Mouse (Mus musculus) CH12.LX (cell line): ENCODE measurements around the gene Prdm10. TPM values are rescaled to one million over a fixed set of nuclear protein-coding genes. Genes with fewer than 3 reads are reported as not detected.

ENCODE experiments used
- DNase-seq: peaks from one replicate; pipeline ENCODE4 v3.0.0-alpha.2; 2013; ENCODE audit errors: extremely low read depth
- H3K27ac ChIP-seq: 2 replicates; pipeline ENCODE4 v1.5.1; 2012; ENCODE audit warnings: low read depth, mild to moderate bottlenecking, control low read depth, moderate library complexity; ENCODE audit not compliant: insufficient read depth
- H3K27me3 ChIP-seq: replicated peaks from 2 replicates; pipeline ENCODE3; 2012; ENCODE audit warnings: inconsistent platforms
- H3K36me3 ChIP-seq, 2 experiments: replicated peaks in 1 of 2; 2 replicates each; pipeline versions ENCODE3 to v1.6.1; 2012; ENCODE audit warnings: inconsistent platforms in 1 of 2, low read length in 1 of 2, mild to moderate bottlenecking in 1 of 2, mixed read lengths in 1 of 2, moderate library complexity in 1 of 2; ENCODE audit not compliant: control insufficient read depth in 1 of 2, insufficient read depth in 1 of 2
- H3K4me1 ChIP-seq, 2 experiments: 2 replicates each; pipeline ENCODE4 v1.6.1; 2012; ENCODE audit warnings: inconsistent platforms in 1 of 2, moderate library complexity in 1 of 2; ENCODE audit not compliant: insufficient read depth in 2 of 2, control insufficient read depth in 1 of 2
- H3K4me2 ChIP-seq: 2 replicates; pipeline ENCODE4 v1.6.1; 2012; ENCODE audit warnings: low read depth, mild to moderate bottlenecking, control low read depth; ENCODE audit not compliant: poor library complexity, insufficient read depth, severe bottlenecking
- H3K4me3 ChIP-seq, 3 experiments: fragments of 150-350 bp in 1 of 3; sonication (generic) in 1 of 3; replicated peaks in 1 of 3; 2 replicates each; pipeline versions ENCODE3 to v1.5.1; 2011 to 2012; ENCODE audit warnings: low read depth in 2 of 3, low read length in 2 of 3, mild to moderate bottlenecking in 2 of 3, moderate library complexity in 2 of 3, control low read depth in 1 of 3, improper control_type of control experiment in 1 of 3, inconsistent platforms in 1 of 3, mixed read lengths in 1 of 3; ENCODE audit not compliant: poor library complexity in 1 of 3
- H3K79me2 ChIP-seq: replicated peaks from 2 replicates; pipeline ENCODE4 v1.6.1; 2012; ENCODE audit warnings: mild to moderate bottlenecking, moderate library complexity; ENCODE audit not compliant: control insufficient read depth, poor library complexity, insufficient read depth, severe bottlenecking; ENCODE audit errors: extremely low read depth
- H3K9ac ChIP-seq: 2 replicates; pipeline ENCODE4 v1.6.1; 2012; ENCODE audit warnings: low read depth, mild to moderate bottlenecking, control low read depth, moderate library complexity; ENCODE audit not compliant: insufficient read depth
- H3K9me3 ChIP-seq: replicated peaks from 2 replicates; pipeline ENCODE3; 2012; ENCODE audit warnings: low read length, inconsistent platforms, mixed read lengths
- CTCF ChIP-seq, 2 experiments: IDR thresholded peaks in 1 of 2; conservative IDR thresholded peaks in 1 of 2; 2 replicates each; pipeline ENCODE4 v1.5.1; 2011 to 2012; ENCODE audit warnings: low read depth in 2 of 2, low read length in 2 of 2, improper control_type of control experiment in 1 of 2, inconsistent platforms in 1 of 2, mild to moderate bottlenecking in 1 of 2, moderate library complexity in 1 of 2
- E2F4 ChIP-seq: IDR thresholded peaks from 2 replicates; pipeline ENCODE4 v1.6.1; 2011; ENCODE audit warnings: low read depth, low read length, improper control_type of control experiment; ENCODE audit not compliant: insufficient replicate concordance
- GABPA ChIP-seq: IDR thresholded peaks from 2 replicates; pipeline ENCODE4 v1.6.1; 2012; ENCODE audit warnings: low read depth, low read length, improper control_type of control experiment, inconsistent platforms; ENCODE audit not compliant: insufficient replicate concordance
- HCFC1 ChIP-seq: IDR thresholded peaks from 2 replicates; pipeline ENCODE4 v1.6.1; 2012; ENCODE audit warnings: low read depth, mild to moderate bottlenecking, inconsistent platforms, low read length, improper control_type of control experiment
- IRF4 ChIP-seq: IDR thresholded peaks from 2 replicates; pipeline ENCODE4 v1.6.1; 2014; ENCODE audit warnings: low read depth, mild to moderate bottlenecking, inconsistent platforms, low read length, improper control_type of control experiment
- JUN ChIP-seq: IDR thresholded peaks from 2 replicates; pipeline ENCODE4 v1.6.1; 2011; ENCODE audit warnings: low read depth, mild to moderate bottlenecking, low read length, improper control_type of control experiment, moderate library complexity; ENCODE audit not compliant: insufficient read depth
- MAX ChIP-seq: IDR thresholded peaks from 2 replicates; pipeline ENCODE4 v1.6.1; 2011; ENCODE audit warnings: low read length, improper control_type of control experiment
- MAZ ChIP-seq: IDR thresholded peaks from 2 replicates; pipeline ENCODE4 v1.6.1; 2012; ENCODE audit warnings: low read depth, mild to moderate bottlenecking, inconsistent platforms, low read length, improper control_type of control experiment, moderate library complexity
- MEF2A ChIP-seq: IDR thresholded peaks from 2 replicates; pipeline ENCODE4 v1.6.1; 2014; ENCODE audit warnings: low read depth, mild to moderate bottlenecking, inconsistent platforms, low read length, improper control_type of control experiment, borderline replicate concordance
- NRF1 ChIP-seq: IDR thresholded peaks from 2 replicates; pipeline ENCODE4 v1.6.1; 2014; ENCODE audit warnings: low read depth, mild to moderate bottlenecking, inconsistent platforms, low read length, improper control_type of control experiment, moderate library complexity
- PAX5 ChIP-seq: IDR thresholded peaks from 2 replicates; pipeline ENCODE4 v1.6.1; 2012; ENCODE audit warnings: low read length, inconsistent platforms, mixed read lengths
- POLR2AphosphoS2 ChIP-seq: IDR thresholded peaks from 2 replicates; pipeline ENCODE4 v1.6.1; 2011; ENCODE audit warnings: low read depth, low read length, improper control_type of control experiment
- RAD21 ChIP-seq: IDR thresholded peaks from 2 replicates; pipeline ENCODE4 v1.6.1; 2011; ENCODE audit warnings: low read depth, mild to moderate bottlenecking, low read length, improper control_type of control experiment, moderate library complexity
- SIN3A ChIP-seq: IDR thresholded peaks from 2 replicates; pipeline ENCODE4 v1.6.1; 2012; ENCODE audit warnings: low read length, improper control_type of control experiment, inconsistent platforms
- UBTF ChIP-seq: IDR thresholded peaks from 2 replicates; pipeline ENCODE4 v1.6.1; 2012; ENCODE audit warnings: low read depth, mild to moderate bottlenecking, inconsistent platforms, low read length, improper control_type of control experiment, moderate library complexity
- ZC3H11A ChIP-seq: IDR thresholded peaks from 2 replicates; pipeline ENCODE4 v1.6.1; 2012; ENCODE audit warnings: low read depth, mild to moderate bottlenecking, inconsistent platforms, low read length, improper control_type of control experiment
- ZKSCAN1 ChIP-seq: IDR thresholded peaks from 2 replicates; pipeline ENCODE4 v1.6.1; 2012; ENCODE audit warnings: low read depth, inconsistent platforms, low read length, improper control_type of control experiment, borderline replicate concordance
- ZMIZ1 ChIP-seq: IDR thresholded peaks from 2 replicates; pipeline ENCODE4 v1.6.1; 2012; ENCODE audit warnings: low read depth, mild to moderate bottlenecking, inconsistent platforms, low read length, improper control_type of control experiment
- ZNF384 ChIP-seq: IDR thresholded peaks from 2 replicates; pipeline ENCODE4 v1.6.1; 2012; ENCODE audit warnings: low read depth, low read length, improper control_type of control experiment, inconsistent platforms
- dilution Hi-C: fragments of 300-500 bp; cut with MboI; formaldehyde crosslinking; loops from 2 replicates; pipeline ENCODE4 v1.14.3; 2020; ENCODE audit warnings: low sequenced_read_pairs; ENCODE audit not compliant: extremely low pct_unique_long_range_greater_than_20kb, extremely low pct_ligation_motif_present
- in situ Hi-C: fragments of 300-500 bp; cut with MboI; formaldehyde crosslinking; loops from 3 replicates; pipeline ENCODE4 v1.14.3; 2019; ENCODE audit warnings: low sequenced_read_pairs, low pct_ligation_motif_present, low pct_unique_long_range_greater_than_20kb, mixed read lengths
- polyA plus RNA-seq: library from polyadenylated mRNA; unstranded; fragments of >175 nt; gene quantifications from 2 replicates; pipeline ENCODE4 v1.2.1, GENCODE M21; 2012; ENCODE audit warnings: low read depth; ENCODE audit not compliant: insufficient read length
- total RNA-seq, 2 experiments: library from RNA; depleted of rRNA; stranded (reverse); fragments of 300-350 nt in 1 of 2; fragments of >200 nt in 1 of 2; gene quantifications; 2 replicates each; pipeline ENCODE4 v1.2.3; 2012 to 2014

Prdm10 gene
- total and polyA plus RNA-seq, 3 experiments: 4.5 to 6.7 (median 4.7) TPM

DNA sequence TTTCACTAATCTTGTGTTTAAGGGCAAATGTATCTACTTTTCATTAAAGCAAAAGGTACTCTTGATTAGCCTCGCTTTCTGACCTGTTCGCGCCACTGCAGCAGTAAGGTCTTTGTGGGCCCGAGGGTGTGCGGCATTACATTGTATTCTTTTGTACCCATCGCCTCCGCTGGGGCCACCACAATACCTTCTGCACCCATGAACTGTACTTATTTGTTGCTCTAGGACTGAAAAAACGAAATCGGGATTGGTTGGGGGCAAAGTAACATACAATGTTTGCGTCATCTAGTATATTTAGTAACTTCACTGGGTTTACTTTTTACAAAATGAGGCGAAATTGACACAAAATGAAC is 1.3 kb downstream of the Prdm10 start (continued):
- TF ChIP-seq MAZ: 0 out of 2 replicates have a peak, but pooled peaks have one; percentile 49
- TF ChIP-seq, all 38 proteins: peak for 4

- no peak overlapping the region for H3K4me3 ChIP-seq
- in situ Hi-C loops (no loop called here), dilution Hi-C loops (no loop called here)
- no peak for DNase-seq
- H3K9me3 ChIP-seq: no peaks in the 10 kb centered on the region
- TF ChIP-seq CTCF (conservative IDR thresholded peaks at IDR 0.05 in 1 of 2, IDR thresholded peaks at IDR 0.05 in 1 of 2; ENCODE audit: low read depth in 2 of 2, low read length in 2 of 2) (no peak), ZKSCAN1 (no peak)
- H3K36me3 ChIP-seq: peaks cover 0 to 10% of the 10 kb centered on the region in 2 experiments
- no peak overlapping the region for H3K27ac ChIP-seq
- no peak overlapping the region for H3K9ac ChIP-seq
- 0 out of 2 replicates have a peak, but pooled peaks cover 3% of the 10 kb centered on the region for H3K79me2 ChIP-seq
- H3K4me1 ChIP-seq: peaks cover 4 to 34% of the 10 kb centered on the region in 2 experiments; a peak in 3 of 4 replicates
- H3K27me3 ChIP-seq: no peaks in the 10 kb centered on the region
- H3K4me2 ChIP-seq: no peak overlapping the region
Observed at GRCm38 (mm10) chr9:31282536-31282935, 2.2 kb downstream of the Prdm10 start.

- no peak for DNase-seq
- H3K4me2 ChIP-seq: no peak overlapping the region
- no peak overlapping the region for H3K27ac ChIP-seq
- peaks cover 0 to 10% of the 10 kb centered on the region in 2 experiments for H3K36me3 ChIP-seq
- no peak overlapping the region for H3K9ac ChIP-seq
- 0 out of 2 replicates have a peak, but pooled peaks cover 3% of the 10 kb centered on the region for H3K79me2 ChIP-seq
- TF ChIP-seq POLR2AphosphoS2: no peak
- TF ChIP-seq PAX5: no peak
- TF ChIP-seq ZMIZ1: no peak
- TF ChIP-seq MAX: no peak
- no peak for TF ChIP-seq ZC3H11A
- no peak for TF ChIP-seq UBTF
- no peak for TF ChIP-seq ZNF384
- no peak for TF ChIP-seq NRF1
- TF ChIP-seq ZKSCAN1: no peak
- no peak for TF ChIP-seq E2F4
- no peaks in the 10 kb centered on the region for H3K9me3 ChIP-seq
- in situ Hi-C loops (no loop called here), dilution Hi-C loops (no loop called here)
- H3K4me1 ChIP-seq: peaks cover 4 to 34% of the 10 kb centered on the region in 2 experiments; a peak in 3 of 4 replicates
- no peaks in the 10 kb centered on the region for H3K27me3 ChIP-seq
- H3K4me3 ChIP-seq: no peak overlapping the region
Observed at GRCm38 (mm10) chr9:31283044-31283443, 2.7 kb downstream of the Prdm10 start.

GRCm38 (mm10) chr9:31283911-31284310 is 3.6 kb downstream of the Prdm10 start:
- H3K4me3 ChIP-seq: no peak overlapping the region

More at GRCm38 (mm10) chr9:31283911-31284310, 3.6 kb downstream of the Prdm10 start:
- H3K9ac ChIP-seq: no peak overlapping the region
- H3K4me2 ChIP-seq: no peak overlapping the region
- H3K36me3 ChIP-seq: peaks cover 0 to 10% of the 10 kb centered on the region in 2 experiments
- TF ChIP-seq PAX5 (no peak), ZC3H11A (no peak), GABPA (no peak), MEF2A (no peak), ZNF384 (no peak), POLR2AphosphoS2 (no peak), E2F4 (no peak), JUN (no peak), IRF4 (no peak), RAD21 (no peak), CTCF (conservative IDR thresholded peaks at IDR 0.05 in 1 of 2, IDR thresholded peaks at IDR 0.05 in 1 of 2; ENCODE audit: low read depth in 2 of 2, low read length in 2 of 2) (no peak), MAX (no peak), SIN3A (no peak), HCFC1 (no peak)
- TF ChIP-seq, all 38 proteins: peak for 0
- in situ Hi-C loops (no loop called here), dilution Hi-C loops (no loop called here)
- DNase-seq: no peak
- Histone ChIP-seq H3K27me3 (no peaks in the 10 kb centered on the region), H3K79me2 (0 out of 2 replicates have a peak, but pooled peaks cover 3% of the 10 kb centered on the region), H3K27ac (no peak overlapping the region), H3K9me3 (no peaks in the 10 kb centered on the region), H3K4me1 (peaks cover 4 to 31% of the 10 kb centered on the region in 2 experiments; a peak in 3 of 4 replicates)
